Mouse (Mus musculus): Measurements from ENCODE around the gene Rpusd2. TPM values are rescaled to one million over a fixed set of nuclear protein-coding genes. Genes with fewer than 3 reads are reported as not detected.

The Rpusd2 gene
- polyA plus RNA-seq, 1 experiment from 2014 or later, result 7.0 TPM

- Histone ChIP-seq H3K27ac (ENCODE audit: low read depth, low read length) (peak within 1 kb of the TSS; percentile 79), H3K9ac (ENCODE audit: low read length) (peak within 1 kb of the TSS; percentile 73), H3K4me2 (ENCODE audit: low read depth) (peak within 1 kb of the TSS; percentile 47), H3K9me3 (ENCODE audit: control insufficient read depth, low read length) (no peaks in the 10 kb centered on the region), H3K36me3 (ENCODE audit: control insufficient read depth, insufficient read depth, low read length) (no peaks in the 10 kb centered on the region; the same call in 1 of the 2 replicates), H3K4me3 (ENCODE audit: low read depth, low read length) (peak within 1 kb of the TSS; percentile 74), H3K4me1 (ENCODE audit: control insufficient read depth, insufficient read depth, low read length) (no peaks in the 10 kb centered on the region; the same call in 1 of the 2 replicates), H3K27me3 (ENCODE audit: control insufficient read depth, insufficient read depth, low read length) (no peaks in the 10 kb centered on the region)
- DNase-seq (ENCODE audit: low spot score) (peak; percentile 98), ATAC-seq (ENCODE audit: insufficient read depth, low FRiP score, low TSS enrichment) (peak; percentile 96)
- under 1% methylated on average over 76 of the region's 77 CpGs for WGBS
These were observed 12.3 kb downstream of the Rpusd2 start, which contains the start of gene Knl1 for GRCm38 (mm10) chr2:119046649-119047611. Gene Knl1, plus strand, starts transcription at chr2:119047119.

GRCm38 (mm10) chr2:119047849-119048248 lies 13.3 kb downstream of the Rpusd2 start:
- Histone ChIP-seq H3K27ac (ENCODE audit: low read depth, low read length) (no peak overlapping the region), H3K36me3 (ENCODE audit: control insufficient read depth, insufficient read depth, low read length) (no peaks in the 10 kb centered on the region), H3K27me3 (ENCODE audit: control insufficient read depth, insufficient read depth, low read length) (no peaks in the 10 kb centered on the region), H3K4me1 (ENCODE audit: control insufficient read depth, insufficient read depth, low read length) (no peaks in the 10 kb centered on the region; the same call in 1 of the 2 replicates), H3K4me3 (ENCODE audit: low read depth, low read length) (peak overlapping the region; percentile 74), H3K4me2 (ENCODE audit: low read depth) (peak overlapping the region; percentile 47), H3K9me3 (ENCODE audit: control insufficient read depth, low read length) (no peaks in the 10 kb centered on the region), H3K9ac (ENCODE audit: low read length) (peak overlapping the region; percentile 73)
- WGBS, result 19% methylated on average over 4 of the region's 4 CpGs
- no peak for DNase-seq (ENCODE audit: low spot score)
- ATAC-seq (ENCODE audit: insufficient read depth, low FRiP score, low TSS enrichment), result no peak

GRCm38 (mm10) chr2:119050132-119050650 lies 15.6 kb downstream of the Rpusd2 start:
- ATAC-seq (ENCODE audit: insufficient read depth, low FRiP score, low TSS enrichment), result no peak
- Histone ChIP-seq H3K4me2 (ENCODE audit: low read depth) (no peak overlapping the region), H3K9ac (ENCODE audit: low read length) (no peak overlapping the region), H3K36me3 (ENCODE audit: control insufficient read depth, insufficient read depth, low read length) (no peaks in the 10 kb centered on the region), H3K9me3 (ENCODE audit: control insufficient read depth, low read length) (no peaks in the 10 kb centered on the region), H3K27ac (ENCODE audit: low read depth, low read length) (no peak overlapping the region), H3K4me1 (ENCODE audit: control insufficient read depth, insufficient read depth, low read length) (no peaks in the 10 kb centered on the region; the same call in 1 of the 2 replicates), H3K27me3 (ENCODE audit: control insufficient read depth, insufficient read depth, low read length) (no peaks in the 10 kb centered on the region), H3K4me3 (ENCODE audit: low read depth, low read length) (no peak overlapping the region)
- no peak for DNase-seq (ENCODE audit: low spot score)
- WGBS, result 93% methylated on average over 4 of the region's 4 CpGs

- DNase-seq (ENCODE audit: low spot score) (no peak), ATAC-seq (ENCODE audit: insufficient read depth, low FRiP score, low TSS enrichment) (no peak)
- 96% methylated on average over 2 of the region's 2 CpGs for WGBS
- Histone ChIP-seq H3K9ac (ENCODE audit: low read length) (no peak overlapping the region), H3K36me3 (ENCODE audit: control insufficient read depth, insufficient read depth, low read length) (no peaks in the 10 kb centered on the region), H3K4me3 (ENCODE audit: low read depth, low read length) (no peak overlapping the region), H3K4me2 (ENCODE audit: low read depth) (no peak overlapping the region), H3K27ac (ENCODE audit: low read depth, low read length) (no peak overlapping the region), H3K4me1 (ENCODE audit: control insufficient read depth, insufficient read depth, low read length) (no peaks in the 10 kb centered on the region), H3K27me3 (ENCODE audit: control insufficient read depth, insufficient read depth, low read length) (no peaks in the 10 kb centered on the region), H3K9me3 (ENCODE audit: control insufficient read depth, low read length) (no peaks in the 10 kb centered on the region)
These were observed 25.5 kb downstream of the Rpusd2 start for GRCm38 (mm10) chr2:119060139-119060538.

GRCm38 (mm10) chr2:119072397-119072796 lies 37.8 kb downstream of the Rpusd2 start:
- no peak overlapping the region for H3K9ac ChIP-seq (ENCODE audit: low read length)
- no peaks in the 10 kb centered on the region for H3K36me3 ChIP-seq (ENCODE audit: control insufficient read depth, insufficient read depth, low read length)
- no peaks in the 10 kb centered on the region for H3K27me3 ChIP-seq (ENCODE audit: control insufficient read depth, insufficient read depth, low read length)
- 94% methylated on average over 4 of the region's 4 CpGs for WGBS
- ATAC-seq (ENCODE audit: insufficient read depth, low FRiP score, low TSS enrichment), result no peak
- H3K27ac ChIP-seq (ENCODE audit: low read depth, low read length), result no peak overlapping the region
- no peak for DNase-seq (ENCODE audit: low spot score)
- no peaks in the 10 kb centered on the region for H3K4me1 ChIP-seq (ENCODE audit: control insufficient read depth, insufficient read depth, low read length)
- no peaks in the 10 kb centered on the region for H3K9me3 ChIP-seq (ENCODE audit: control insufficient read depth, low read length)
- H3K4me2 ChIP-seq (ENCODE audit: low read depth), result no peak overlapping the region
- H3K4me3 ChIP-seq (ENCODE audit: low read depth, low read length), result no peak overlapping the region

GRCm38 (mm10) chr2:119086156-119086555 lies 51.6 kb downstream of the Rpusd2 start:
- DNase-seq (ENCODE audit: low spot score) (no peak), ATAC-seq (ENCODE audit: insufficient read depth, low FRiP score, low TSS enrichment) (no peak)
- no peaks in the 10 kb centered on the region for H3K4me1 ChIP-seq (ENCODE audit: control insufficient read depth, insufficient read depth, low read length)
- H3K4me2 ChIP-seq (ENCODE audit: low read depth), result no peak overlapping the region
- H3K36me3 ChIP-seq (ENCODE audit: control insufficient read depth, insufficient read depth, low read length), result no peaks in the 10 kb centered on the region; the same call in 1 of the 2 replicates
- no peak overlapping the region for H3K4me3 ChIP-seq (ENCODE audit: low read depth, low read length)
- no peak overlapping the region for H3K27ac ChIP-seq (ENCODE audit: low read depth, low read length)
- no peaks in the 10 kb centered on the region for H3K9me3 ChIP-seq (ENCODE audit: control insufficient read depth, low read length)
- WGBS, result 96% methylated on average over 2 of the region's 2 CpGs
- H3K27me3 ChIP-seq (ENCODE audit: control insufficient read depth, insufficient read depth, low read length), result no peaks in the 10 kb centered on the region
- no peak overlapping the region for H3K9ac ChIP-seq (ENCODE audit: low read length)

Other genes starting within 250 kb of the Rpusd2 start
- 146 TPM in 2 replicates for gene Knstrn, start 220.8 kb upstream of the Rpusd2 start, polyA plus RNA-seq (2014; fragmentation: Nextera tagmentation; extraction: Ambion mirVana)
- 52.1 and 53.0 TPM in 2 replicates for gene Ivd, start 172.8 kb upstream of the Rpusd2 start, polyA plus RNA-seq (2014; fragmentation: Nextera tagmentation; extraction: Ambion mirVana)
- 1.5 TPM in 2 replicates for gene Bahd1, start 134.4 kb upstream of the Rpusd2 start, polyA plus RNA-seq (2014; fragmentation: Nextera tagmentation; extraction: Ambion mirVana)
- gene Chst14, start 108.3 kb upstream of the Rpusd2 start, polyA plus RNA-seq (2014; fragmentation: Nextera tagmentation; extraction: Ambion mirVana), result 23.4 and 26.0 TPM in 2 replicates
- gene Ccdc32, start 5.4 kb upstream of the Rpusd2 start, polyA plus RNA-seq (2014; fragmentation: Nextera tagmentation; extraction: Ambion mirVana), result 22.2 and 27.7 TPM in 2 replicates
- 33.2 and 36.0 TPM in 2 replicates for gene Knl1, start 12.3 kb downstream of the Rpusd2 start, polyA plus RNA-seq (2014; fragmentation: Nextera tagmentation; extraction: Ambion mirVana)
- gene Rad51, start 78.0 kb downstream of the Rpusd2 start, polyA plus RNA-seq (2014; fragmentation: Nextera tagmentation; extraction: Ambion mirVana), result 56.9 and 61.4 TPM in 2 replicates
- 41.3 and 49.9 TPM in 2 replicates for gene Rmdn3, start 122.2 kb downstream of the Rpusd2 start, polyA plus RNA-seq (2014; fragmentation: Nextera tagmentation; extraction: Ambion mirVana)
- gene Gchfr, start 133.0 kb downstream of the Rpusd2 start, polyA plus RNA-seq (2014; fragmentation: Nextera tagmentation; extraction: Ambion mirVana), result 3.2 and 3.7 TPM in 2 replicates
- gene Gm14137, start 139.7 kb downstream of the Rpusd2 start, polyA plus RNA-seq (2014; fragmentation: Nextera tagmentation; extraction: Ambion mirVana), result 0.17 and 0.20 TPM in 2 replicates
- 43.0 and 52.5 TPM in 2 replicates for gene Zfyve19, start 173.8 kb downstream of the Rpusd2 start, polyA plus RNA-seq (2014; fragmentation: Nextera tagmentation; extraction: Ambion mirVana)
- gene Dnajc17, start 174.0 kb downstream of the Rpusd2 start, polyA plus RNA-seq (2014; fragmentation: Nextera tagmentation; extraction: Ambion mirVana), result 19.4 and 20.3 TPM in 2 replicates
- gene Ppp1r14d, start 195.1 kb downstream of the Rpusd2 start, polyA plus RNA-seq (2014; fragmentation: Nextera tagmentation; extraction: Ambion mirVana), result not detected in 2 replicates
- gene Spint1, start 202.6 kb downstream of the Rpusd2 start, polyA plus RNA-seq (2014; fragmentation: Nextera tagmentation; extraction: Ambion mirVana), result 2.7 and 2.8 TPM in 2 replicates
- 2.3 and 2.4 TPM in 2 replicates for gene Rhov, start 236.5 kb downstream of the Rpusd2 start, polyA plus RNA-seq (2014; fragmentation: Nextera tagmentation; extraction: Ambion mirVana)